Mouse (Mus musculus) heart, postnatal 0 days (tissue): Measurements from ENCODE around the gene Rtl9. TPM values are rescaled to one million over a fixed set of nuclear protein-coding genes. Genes with fewer than 3 reads are reported as not detected.

Source experiments
- ATAC-seq: fragments of 200-750 bp; cut with Nextera tagmentation; 2 replicates; pipeline ENCODE4 v1.8.0; 2017; ENCODE audit warnings: low read depth, moderate number of reproducible peaks, moderate library complexity; ENCODE audit not compliant: insufficient read depth
- DNase-seq: peaks from one replicate; pipeline ENCODE4 v3.0.0-alpha.2; 2016; ENCODE audit warnings: low spot score
- H3K27ac ChIP-seq: fragments of 300-500 bp; sonication (generic); 2 replicates; pipeline ENCODE4 v1.5.1; 2014; ENCODE audit warnings: low read depth, mild to moderate bottlenecking
- H3K27me3 ChIP-seq: fragments of 300-500 bp; sonication (generic); 2 replicates; pipeline ENCODE4 v1.6.1; 2014; ENCODE audit warnings: low read length, mixed read lengths; ENCODE audit not compliant: control insufficient read depth, insufficient read depth
- H3K36me3 ChIP-seq: fragments of 300-500 bp; sonication (generic); replicated peaks from 2 replicates; pipeline ENCODE4 v1.6.1; 2014; ENCODE audit warnings: low read length, mixed read lengths; ENCODE audit not compliant: control insufficient read depth, insufficient read depth
- H3K4me1 ChIP-seq: fragments of 300-500 bp; sonication (generic); 2 replicates; pipeline ENCODE4 v1.6.1; 2014; ENCODE audit warnings: antibody characterized with exemption; ENCODE audit not compliant: control insufficient read depth, insufficient read depth
- H3K4me2 ChIP-seq: fragments of 300-500 bp; sonication (generic); 2 replicates; pipeline ENCODE4 v1.6.1; 2014; ENCODE audit warnings: low read depth, mild to moderate bottlenecking, low read length, moderate library complexity
- H3K4me3 ChIP-seq: fragments of 300-500 bp; sonication (generic); 2 replicates; pipeline ENCODE4 v1.5.1; 2014; ENCODE audit warnings: low read depth, low read length
- H3K9ac ChIP-seq: fragments of 300-500 bp; sonication (generic); replicated peaks from 2 replicates; pipeline ENCODE4 v1.6.1; 2014; ENCODE audit warnings: low read depth, low read length, mixed read lengths
- H3K9me3 ChIP-seq: fragments of 300-500 bp; sonication (generic); replicated peaks from 2 replicates; pipeline ENCODE4 v1.6.1; 2016; ENCODE audit warnings: low read length; ENCODE audit not compliant: control insufficient read depth
- CTCF ChIP-seq: IDR thresholded peaks from 2 replicates; pipeline ENCODE4 v1.5.1; 2016; ENCODE audit warnings: antibody characterized with exemption, control low read depth, low read depth
- EP300 ChIP-seq: IDR thresholded peaks from 2 replicates; pipeline ENCODE4 v1.6.1; 2016; ENCODE audit warnings: antibody characterized with exemption, low read depth
- WGBS: fragments of 180-500 bp; shearing (Covaris S2); extraction: QIAGEN DNeasy Blood & Tissue Kit; methylation state at CpG from one replicate; pipeline ENCODE4 v1.1.7; 2014; 5-methylcytosine and 5-hydroxymethylcytosine counted together
- polyA plus RNA-seq: library from polyadenylated mRNA; unstranded; fragments of >200 nt; fragmentation: Nextera tagmentation; extraction: Ambion mirVana; gene quantifications from 2 replicates; pipeline ENCODE4 v1.2.1, GENCODE M21; 2015
- total RNA-seq: library from RNA; depleted of rRNA; stranded (reverse); fragments of >200 nt; gene quantifications from 2 replicates; pipeline ENCODE4 v1.2.3, GENCODE M21; 2014; ENCODE audit warnings: low replicate concordance

Rtl9 gene
- total and polyA plus RNA-seq, 2 experiments from 2014 or later, result 0.15 to 2.6 TPM

GRCm38 (mm10) chrX:143063780-143064179 is 35.6 kb upstream of the Rtl9 start:
- H3K4me3 ChIP-seq, result no peak overlapping the region
- no peak overlapping the region for H3K27ac ChIP-seq
- no peak for ATAC-seq
- TF ChIP-seq EP300 (no peak), CTCF (peak; percentile 9; the same call in 1 of the 2 replicates)
- H3K36me3 ChIP-seq, result no peaks in the 10 kb centered on the region
- no peak overlapping the region for H3K4me2 ChIP-seq
- no peak for DNase-seq
- no peaks in the 10 kb centered on the region for H3K27me3 ChIP-seq
- no peaks in the 10 kb centered on the region for H3K9me3 ChIP-seq
- no peaks in the 10 kb centered on the region for H3K4me1 ChIP-seq
- H3K9ac ChIP-seq, result no peak overlapping the region
- WGBS, result 44% methylated on average over 7 of the region's 7 CpGs

DNA sequence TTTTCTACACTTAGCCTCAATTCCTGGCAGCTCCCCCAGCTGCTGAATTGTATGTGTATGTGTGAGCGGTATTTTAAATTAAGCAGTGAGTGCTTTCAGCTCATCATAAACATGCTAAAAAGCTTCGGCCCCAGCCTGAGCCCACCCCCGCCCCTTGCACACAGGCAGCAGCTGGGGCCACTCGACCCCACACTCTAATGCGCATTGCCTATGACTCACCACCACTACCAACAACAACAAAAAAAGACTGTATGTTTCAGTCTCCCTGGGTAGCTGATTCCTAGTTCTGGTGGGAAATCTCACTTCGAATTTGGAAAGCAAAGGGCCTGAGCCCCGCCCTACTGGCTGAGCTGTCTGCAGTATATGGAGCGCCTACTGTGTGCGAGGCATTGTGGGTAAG is 35.1 kb upstream of the Rtl9 start:
- TF ChIP-seq EP300 (no peak), CTCF (no peak)
- Histone ChIP-seq H3K4me3 (no peak overlapping the region), H3K4me1 (no peaks in the 10 kb centered on the region), H3K27me3 (no peaks in the 10 kb centered on the region), H3K36me3 (no peaks in the 10 kb centered on the region), H3K4me2 (no peak overlapping the region), H3K9ac (no peak overlapping the region), H3K27ac (no peak overlapping the region), H3K9me3 (no peaks in the 10 kb centered on the region)
- no peak for DNase-seq
- 70% methylated on average over 9 of the region's 9 CpGs for WGBS
- no peak for ATAC-seq

DNA sequence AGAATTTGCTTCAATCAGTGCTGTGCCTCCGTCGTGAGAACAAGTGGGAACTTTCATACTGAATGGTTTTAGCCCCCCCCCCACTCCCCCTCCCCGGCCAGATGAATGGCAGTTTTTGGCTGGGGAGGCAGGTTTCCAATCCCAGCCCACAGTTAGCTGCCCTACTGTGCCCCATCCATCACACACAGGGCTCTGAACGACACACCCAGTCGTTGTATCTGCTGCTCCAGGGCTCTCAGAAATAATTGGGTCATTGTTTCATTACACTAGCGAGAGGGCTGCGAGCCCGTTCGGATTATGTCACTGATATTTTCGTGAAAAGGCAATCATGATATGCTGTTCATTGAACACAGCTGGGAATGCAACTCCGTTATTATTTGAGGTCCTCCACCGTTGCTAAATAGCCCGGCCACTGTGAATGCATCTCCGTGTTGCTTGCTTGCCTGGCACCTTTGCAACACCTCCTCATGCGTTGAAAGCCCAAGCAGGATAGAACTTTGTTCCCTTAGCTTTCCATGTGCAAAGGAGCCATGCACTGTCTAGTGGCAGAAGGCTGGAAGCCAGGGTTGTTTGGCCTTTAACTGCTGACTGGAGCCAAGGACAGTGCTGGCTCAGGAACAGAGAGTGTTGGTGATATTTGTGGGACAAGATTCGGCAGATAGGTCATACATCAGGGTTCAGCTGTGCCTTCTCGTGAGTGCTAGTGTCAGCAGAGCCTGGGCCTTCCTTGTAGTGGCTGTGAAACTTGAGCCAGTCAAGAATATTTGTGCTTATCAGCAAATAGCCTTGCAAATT is 32.9 kb upstream of the Rtl9 start:
- DNase-seq (no peak), ATAC-seq (peak; percentile 25; the same call in 1 of the 2 replicates)
- Histone ChIP-seq H3K4me2 (no peak overlapping the region), H3K9ac (no peak overlapping the region), H3K4me3 (no peak overlapping the region), H3K4me1 (no peaks in the 10 kb centered on the region), H3K36me3 (no peaks in the 10 kb centered on the region), H3K27ac (no peak overlapping the region), H3K9me3 (no peaks in the 10 kb centered on the region), H3K27me3 (no peaks in the 10 kb centered on the region)
- 51% methylated on average over 17 of the region's 17 CpGs for whole genome bisulfite sequencing
- TF ChIP-seq CTCF (no peak), EP300 (no peak)

DNA sequence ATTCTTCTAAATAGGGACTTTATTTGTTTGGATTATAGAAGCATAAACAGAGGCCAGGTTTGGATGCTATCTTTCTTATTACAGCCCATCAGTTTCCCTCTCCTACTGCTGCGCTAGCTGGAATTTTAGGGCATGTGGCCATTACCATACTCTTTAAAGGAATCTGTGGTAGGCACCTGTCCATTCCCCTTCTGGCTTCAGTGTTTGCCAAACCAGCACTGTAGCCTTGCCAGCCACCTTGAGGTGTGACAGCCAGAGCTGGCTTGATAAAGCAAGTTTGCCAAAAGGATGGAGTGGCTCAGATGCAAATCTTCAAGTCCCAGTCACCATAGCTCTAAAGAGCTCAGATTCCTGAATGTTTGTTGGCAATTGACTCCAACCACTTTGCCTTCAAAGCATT is 32.3 kb upstream of the Rtl9 start:
- DNase-seq, result no peak
- no peaks in the 10 kb centered on the region for H3K27me3 ChIP-seq
- H3K36me3 ChIP-seq, result no peaks in the 10 kb centered on the region
- H3K4me2 ChIP-seq, result no peak overlapping the region
- no peaks in the 10 kb centered on the region for H3K4me1 ChIP-seq
- WGBS, result 83% methylated on average over 1 of the region's 1 CpGs
- H3K4me3 ChIP-seq, result no peak overlapping the region
- TF ChIP-seq EP300 (no peak), CTCF (no peak)
- ATAC-seq, result no peak
- no peak overlapping the region for H3K27ac ChIP-seq
- H3K9ac ChIP-seq, result no peak overlapping the region
- no peaks in the 10 kb centered on the region for H3K9me3 ChIP-seq

- Histone ChIP-seq H3K4me2 (no peak overlapping the region), H3K27ac (no peak overlapping the region), H3K9me3 (no peaks in the 10 kb centered on the region), H3K36me3 (no peaks in the 10 kb centered on the region), H3K9ac (no peak overlapping the region), H3K4me3 (no peak overlapping the region), H3K27me3 (no peaks in the 10 kb centered on the region), H3K4me1 (no peaks in the 10 kb centered on the region)
- 54% methylated on average over 5 of the region's 5 CpGs for WGBS
- ATAC-seq (peak; percentile 53), DNase-seq (no peak)
- TF ChIP-seq EP300 (no peak), CTCF (no peak)
Measured at GRCm38 (mm10) chrX:143067576-143067975, 31.8 kb upstream of the Rtl9 start.
